Mouse (Mus musculus) spleen, adult 12 weeks (tissue): ENCODE results near the gene Snx3.

Source experiments
- DNase-seq: peaks from one replicate; pipeline ENCODE4 v3.0.0; 2022; ENCODE audit warnings: low spot score

Snx3 gene

DNA sequence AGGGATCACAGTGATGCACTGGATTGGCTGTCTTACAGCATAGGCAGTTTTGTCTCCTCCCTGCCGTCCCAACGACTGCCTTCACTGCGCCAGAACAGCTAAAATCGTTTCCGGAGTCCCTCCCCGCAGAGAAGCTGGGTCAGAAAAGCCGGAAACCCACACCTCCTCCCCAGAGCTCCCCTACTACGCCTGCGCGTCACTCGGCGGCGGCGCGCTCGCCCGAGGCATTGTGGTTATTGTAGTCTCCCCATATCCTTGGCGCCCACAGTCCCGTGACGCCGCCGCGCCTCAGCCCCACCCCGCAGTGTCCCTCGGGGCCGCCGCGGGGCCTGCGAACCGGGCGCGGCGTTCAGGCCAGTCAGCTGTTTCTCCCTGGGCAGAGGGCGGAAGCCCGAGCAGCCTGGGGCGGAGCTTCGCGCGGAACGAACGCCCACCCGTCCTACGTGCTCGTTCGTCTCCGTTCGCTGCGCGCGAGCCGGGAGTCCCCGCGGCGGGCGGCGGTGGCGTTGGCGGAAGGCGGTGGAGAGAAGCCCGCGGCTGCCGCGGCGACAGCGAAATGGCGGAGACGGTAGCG lies at the start of gene Snx3:
Gene Snx3, plus strand, starts transcription at position 256 of the 574 bp plus-strand sequence.
- DNase-seq: peak; percentile 97

DNA sequence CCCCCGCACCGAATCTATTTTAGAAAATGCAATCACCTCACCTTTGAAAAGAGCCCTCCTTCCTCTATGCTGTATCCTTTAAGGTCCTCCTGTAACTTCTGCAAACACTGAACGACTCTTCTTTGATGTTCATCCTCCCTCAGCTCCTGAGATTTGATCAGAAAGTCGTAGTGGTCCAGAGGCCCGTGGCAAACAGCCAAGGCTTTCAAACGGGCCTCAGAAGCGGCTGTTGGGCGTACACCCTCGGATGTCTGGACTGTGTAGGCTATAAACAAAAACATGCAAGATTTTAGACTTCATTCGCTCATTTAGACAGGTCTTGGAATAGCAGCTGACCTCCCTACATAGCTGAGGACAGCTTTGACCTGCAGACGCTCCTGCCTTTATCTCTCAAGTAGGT lies 47.6 kb upstream of the Snx3 start:
- DNase-seq: no peak

DNA sequence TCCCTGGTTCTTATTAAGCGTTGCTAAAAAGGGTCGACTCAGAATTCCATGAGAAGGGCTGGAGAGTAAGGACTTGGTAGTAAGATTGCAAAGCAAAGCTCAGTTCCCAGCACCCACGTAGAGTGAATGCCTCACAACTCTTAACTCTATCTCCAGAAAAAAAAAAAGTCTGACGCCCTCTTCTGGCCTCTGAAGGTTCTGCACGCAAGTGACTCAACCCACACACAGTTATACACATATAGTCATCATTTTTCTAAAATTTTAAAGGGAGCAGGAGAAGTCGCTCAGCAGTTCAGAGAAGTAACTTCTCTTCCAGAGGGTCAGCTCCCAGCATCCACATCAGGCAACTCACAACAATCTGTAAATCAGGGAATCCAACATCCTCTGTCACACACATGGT lies 47.1 kb upstream of the Snx3 start:
- DNase-seq: no peak

DNA sequence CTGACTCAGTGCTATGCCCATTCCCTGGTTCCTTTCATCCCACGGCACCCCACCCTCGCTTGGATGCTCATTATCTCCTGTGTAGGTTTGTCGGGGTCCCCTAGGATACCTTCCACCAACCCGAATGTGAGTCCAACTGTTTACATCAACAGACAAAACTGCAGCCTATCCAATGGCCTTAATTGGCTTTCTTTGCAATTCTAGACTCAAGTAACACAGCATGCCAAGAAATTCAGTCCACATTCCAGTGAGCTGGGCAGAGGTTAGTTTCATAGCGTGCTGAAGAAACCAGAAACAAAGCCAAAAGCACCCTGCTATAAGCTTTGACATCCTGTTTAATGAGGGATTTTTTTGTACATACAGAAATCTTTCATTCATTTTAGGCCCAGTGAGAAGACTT lies 45.8 kb upstream of the Snx3 start:
- DNase-seq: no peak

DNA sequence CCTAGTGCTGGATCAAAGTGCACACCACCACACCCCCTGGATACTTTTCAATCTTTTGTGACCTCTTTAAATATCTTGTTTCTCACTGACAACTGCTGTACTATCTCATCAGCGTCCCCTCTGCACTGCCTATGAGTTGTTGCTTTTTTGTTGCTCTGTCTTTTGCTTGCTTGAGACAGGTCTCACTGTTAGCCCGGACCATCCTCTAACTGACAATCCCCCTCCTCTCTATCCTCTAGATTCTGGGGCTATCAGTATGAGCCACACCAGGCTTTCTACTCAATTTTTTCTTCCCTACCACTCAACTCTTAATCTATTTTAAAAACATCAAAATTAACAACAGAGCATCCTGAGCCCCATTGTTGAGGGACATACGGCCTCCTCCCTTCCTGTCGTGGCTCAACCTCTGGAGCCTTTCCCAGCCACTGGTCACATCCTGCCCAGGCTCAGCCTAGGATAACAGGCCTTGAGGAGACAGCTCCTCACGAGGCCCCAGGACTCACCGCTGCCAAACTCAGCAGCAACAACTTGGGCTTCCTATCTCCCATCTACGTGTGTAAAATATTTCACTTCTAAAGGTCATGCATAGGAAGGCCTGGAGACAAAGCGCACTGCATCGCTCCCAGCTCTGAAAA lies 44.2 kb upstream of the Snx3 start:
- no peak for DNase-seq

DNA sequence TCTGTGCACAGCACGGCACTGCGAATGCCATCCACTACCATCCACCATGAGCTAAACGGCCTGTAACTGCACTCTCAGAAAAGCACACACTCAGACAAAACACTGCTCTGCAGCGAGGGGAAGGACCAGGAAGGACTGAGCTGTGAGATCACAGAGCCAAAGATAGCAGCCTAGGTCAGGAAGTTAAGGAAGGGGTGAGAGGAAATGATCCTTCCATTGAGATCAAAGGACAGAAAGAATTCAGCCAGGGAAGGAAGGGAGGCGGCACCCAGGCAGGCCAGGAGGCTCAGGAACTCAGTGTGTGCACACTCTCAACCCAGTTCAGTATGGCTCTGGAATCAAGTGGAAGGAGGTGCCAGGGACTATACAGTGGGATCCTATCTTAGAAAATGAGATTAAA lies 37.6 kb upstream of the Snx3 start:
- no peak for DNase-seq

DNA sequence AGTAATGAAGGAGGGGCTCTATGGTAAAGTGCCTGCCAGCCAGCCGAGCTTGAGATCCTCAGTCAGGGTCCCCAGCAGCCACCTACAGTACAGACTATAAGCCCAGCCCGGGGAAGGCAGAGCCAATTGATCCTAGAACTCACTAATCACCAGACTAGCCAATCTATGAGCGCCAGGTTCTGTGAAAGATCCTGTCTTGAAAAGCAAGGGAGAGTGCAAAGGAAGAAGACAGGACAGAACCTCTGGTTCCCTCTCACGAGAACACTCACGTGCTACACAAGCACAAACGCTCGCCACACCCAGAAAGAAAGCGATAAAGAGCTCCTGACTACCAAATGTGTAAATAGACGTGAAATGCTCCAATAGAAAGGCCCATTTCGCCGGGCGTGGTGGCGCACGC lies 37.0 kb upstream of the Snx3 start:
- no peak for DNase-seq

DNA sequence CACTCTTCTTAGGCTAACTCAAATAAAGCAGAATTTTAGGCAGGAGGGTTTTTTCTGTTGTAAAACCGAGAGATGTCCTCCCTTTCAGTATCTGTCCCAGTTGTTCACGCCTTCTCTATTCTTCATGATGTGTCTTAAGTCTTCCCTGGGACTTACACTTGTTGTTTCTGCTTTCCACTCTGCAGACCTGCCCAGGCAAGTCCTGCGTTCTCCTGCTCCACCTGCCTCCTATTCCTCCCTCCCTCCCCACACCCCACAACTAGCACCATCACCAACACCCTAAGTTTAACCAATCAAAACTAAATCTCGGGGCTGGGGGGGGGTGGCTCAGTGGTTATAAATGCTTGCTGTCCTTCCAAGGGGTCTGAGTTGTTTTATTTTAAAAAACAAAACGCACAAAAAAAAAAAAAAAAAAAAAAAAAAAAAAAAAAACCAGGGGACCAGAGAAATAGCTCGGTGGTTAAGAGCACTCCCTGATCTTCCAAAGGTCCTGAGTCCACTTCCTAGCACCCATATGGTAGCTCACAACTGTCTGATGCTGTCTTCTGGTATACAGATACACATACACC lies 26.8 kb upstream of the Snx3 start:
- no peak for DNase-seq

DNA sequence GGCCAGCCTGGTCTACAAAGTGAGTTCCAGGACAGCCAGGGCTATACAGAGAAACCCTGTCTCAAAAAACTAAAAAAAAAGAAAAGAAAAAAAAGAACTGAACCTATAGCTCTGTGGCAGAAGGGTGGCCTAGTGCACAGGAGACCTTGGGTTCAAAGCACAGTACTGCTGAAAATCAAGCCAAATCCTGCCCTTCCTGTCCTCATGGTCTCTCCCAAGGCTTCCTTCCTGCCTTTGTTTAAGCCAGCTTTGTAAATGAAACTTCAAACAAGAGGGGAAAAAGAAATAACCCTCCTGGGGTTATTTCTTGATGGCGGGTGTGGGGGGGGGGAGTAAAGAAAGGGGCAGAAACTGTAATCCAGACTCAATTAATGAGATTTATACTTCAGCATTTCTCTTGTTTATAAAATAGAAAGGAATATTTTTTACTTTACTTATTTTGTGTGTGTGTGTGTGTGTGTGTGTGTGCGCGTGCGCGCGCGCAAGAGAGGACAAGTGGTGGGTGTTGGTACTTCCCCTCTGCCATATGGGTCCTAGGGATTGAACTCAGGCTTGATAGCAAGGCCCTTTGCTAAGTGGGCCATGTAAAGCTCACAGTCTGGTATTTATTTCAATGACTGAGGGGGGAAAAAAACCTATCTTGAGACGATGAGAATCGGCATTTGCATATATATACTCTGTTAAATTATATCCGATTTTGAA lies 24.9 kb upstream of the Snx3 start:
- DNase-seq: no peak

DNA sequence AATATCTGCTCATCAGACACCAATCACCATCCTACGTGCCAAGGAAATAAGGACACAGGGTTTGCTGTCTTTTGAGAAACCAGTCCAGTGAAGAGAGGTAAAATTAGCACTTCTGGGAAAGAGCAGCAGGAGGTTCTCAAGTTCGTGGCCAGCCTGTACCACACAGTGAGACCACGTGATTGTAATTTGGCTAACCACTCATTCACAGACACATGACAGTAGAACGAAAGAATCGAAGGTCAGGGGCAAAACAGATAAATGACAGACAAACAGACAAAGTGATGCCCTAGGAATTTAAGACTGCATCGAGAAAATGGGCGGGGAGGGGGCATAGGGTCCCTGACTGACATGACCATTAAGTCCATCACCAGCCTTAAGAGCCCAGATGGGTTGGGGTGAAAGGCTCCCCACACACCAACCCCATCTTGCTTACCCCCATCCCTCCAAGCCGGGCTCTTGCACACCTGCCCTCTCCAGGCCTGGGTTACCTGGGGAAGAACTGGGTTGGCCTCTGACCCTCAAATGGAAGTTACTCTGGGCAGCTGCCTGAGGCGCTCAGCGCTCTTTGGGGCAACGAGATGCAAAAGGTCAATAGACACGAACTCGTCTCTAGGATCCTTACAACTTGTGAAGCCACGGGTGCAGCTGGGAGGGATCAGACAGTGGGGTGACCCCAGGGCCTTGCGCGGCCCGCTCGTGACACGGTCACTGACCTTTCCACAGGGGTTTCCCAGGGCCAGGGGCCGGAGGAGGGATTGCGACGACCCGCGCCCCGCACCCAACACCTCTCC lies 24.1 kb upstream of the Snx3 start:
- DNase-seq: no peak

DNA sequence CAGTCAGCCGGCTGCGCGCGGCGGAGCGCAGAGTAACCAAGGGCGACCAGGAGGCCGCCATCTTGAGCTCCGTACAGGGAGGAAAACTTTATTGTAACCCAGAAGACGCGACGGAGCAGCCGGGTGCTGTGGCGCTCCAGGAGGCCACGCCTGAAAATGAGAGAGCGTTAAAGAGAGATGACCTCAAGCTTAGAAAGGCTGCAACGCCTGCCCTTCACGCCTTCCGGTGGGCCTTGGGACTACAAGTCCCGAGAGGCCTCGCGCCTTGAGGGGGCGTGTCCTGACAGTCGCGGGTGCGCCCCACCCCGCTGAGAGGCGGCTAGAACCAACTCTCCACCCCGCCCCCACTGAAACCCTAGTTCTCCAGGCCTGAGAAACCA lies 23.5 kb upstream of the Snx3 start, which contains the start of gene Afg1l:
Gene Afg1l, minus strand, starts transcription at position 225 of the 380 bp plus-strand sequence.
- peak; percentile 96 for DNase-seq

DNA sequence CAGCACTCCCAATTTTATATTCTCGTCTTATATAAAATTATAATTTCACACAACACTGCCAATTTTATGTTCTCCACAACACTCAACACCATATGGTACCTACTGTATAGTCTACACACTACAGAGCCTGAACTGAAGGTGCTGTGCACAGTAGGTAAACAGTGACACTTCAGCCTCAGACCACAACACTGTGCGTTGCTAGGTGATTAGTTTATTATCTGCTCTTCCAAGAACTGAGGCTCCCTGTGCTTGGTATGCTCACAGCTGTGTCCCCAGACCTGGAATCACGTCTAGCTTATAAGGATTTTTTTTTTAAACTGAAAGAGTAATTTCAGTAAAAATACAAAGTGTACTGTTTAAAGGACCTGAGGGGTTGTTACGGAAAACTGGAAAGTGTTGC lies 21.1 kb upstream of the Snx3 start:
- no peak for DNase-seq

DNA sequence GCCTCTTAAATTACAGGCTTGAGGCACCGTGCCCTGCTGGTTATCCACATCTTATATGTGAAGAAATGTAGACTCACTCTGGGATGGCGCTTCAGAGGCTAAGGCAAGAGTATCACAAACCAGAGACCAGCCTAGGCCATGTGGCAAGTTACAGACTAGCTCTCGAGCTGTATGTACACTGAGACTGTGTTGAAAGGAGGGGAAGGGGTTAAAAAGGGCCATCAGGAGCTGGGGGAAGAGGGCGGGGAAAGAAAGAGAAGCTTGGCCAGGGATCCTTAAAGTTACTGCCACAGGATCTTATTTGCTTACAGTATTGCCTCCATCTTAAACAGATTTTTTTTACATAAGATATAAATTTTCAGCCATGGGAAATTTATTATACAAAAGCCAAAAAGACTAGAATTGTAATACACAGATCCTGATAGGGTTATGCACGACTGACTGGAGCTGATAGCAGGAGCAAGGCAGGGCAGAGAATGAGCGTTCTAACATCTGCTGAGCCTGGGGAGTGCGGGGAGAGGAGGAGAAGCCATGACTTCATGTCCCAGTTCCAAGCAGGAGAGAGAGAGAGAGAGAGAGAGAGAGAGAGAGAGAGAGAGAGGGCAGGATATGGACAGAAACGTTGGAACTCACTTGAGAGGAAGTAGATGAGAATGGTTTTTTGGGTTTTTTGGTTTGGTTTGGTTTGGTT lies 13.1 kb upstream of the Snx3 start:
- DNase-seq: no peak

DNA sequence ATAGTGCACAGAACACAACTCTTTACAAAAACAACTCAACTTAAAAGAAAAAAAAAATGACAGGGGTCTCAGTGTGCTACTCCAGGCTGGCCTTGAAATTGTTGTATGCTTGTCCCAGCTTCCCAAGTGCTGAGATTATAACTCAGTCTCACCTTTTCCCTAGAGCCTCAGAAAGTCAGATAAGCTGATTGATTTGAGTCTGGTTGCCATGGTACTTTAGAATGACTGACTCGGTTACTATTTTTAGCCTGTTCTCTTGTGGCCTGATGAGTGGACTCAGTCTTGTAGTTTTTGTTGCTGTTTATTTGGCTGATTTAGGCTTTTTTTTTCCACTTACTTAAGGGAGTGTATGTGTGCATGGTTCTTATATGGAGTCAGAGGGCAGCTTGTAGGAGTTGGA lies 10.7 kb upstream of the Snx3 start:
- DNase-seq: no peak

DNA sequence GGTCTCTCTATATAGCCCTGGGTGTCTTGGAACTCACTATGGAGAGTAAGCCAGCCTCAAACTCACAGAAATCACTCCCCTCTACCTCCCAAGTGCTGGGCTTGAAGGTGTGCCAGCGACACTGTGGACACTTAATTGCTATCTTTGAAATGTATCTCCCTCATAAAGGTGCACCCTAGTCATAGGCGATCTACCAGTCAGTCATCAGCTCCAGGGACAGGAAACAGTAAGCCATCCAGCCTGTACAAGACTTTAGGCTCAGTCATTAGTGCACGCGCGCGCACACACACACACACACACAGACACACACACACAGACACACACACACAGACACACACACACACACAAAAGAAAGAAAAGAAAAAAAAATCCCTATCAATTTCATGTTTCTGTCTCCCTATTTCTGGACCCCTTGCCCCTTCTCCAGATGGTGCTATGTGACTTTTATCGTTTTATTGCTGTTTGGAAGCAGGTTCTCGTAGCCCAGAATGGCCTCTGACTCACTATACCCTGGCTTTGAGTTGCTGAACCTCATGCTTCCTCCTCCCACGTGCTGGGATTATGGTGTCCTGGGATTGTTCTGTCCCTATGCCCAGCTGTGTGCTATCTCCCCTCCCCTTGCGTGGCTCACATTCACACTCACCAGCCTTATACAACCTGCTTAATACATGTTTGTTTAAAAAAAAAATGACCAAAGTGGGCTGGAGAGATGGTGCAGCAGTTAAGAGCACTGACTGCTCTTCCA lies 9.6 kb upstream of the Snx3 start:
- DNase-seq: no peak

DNA sequence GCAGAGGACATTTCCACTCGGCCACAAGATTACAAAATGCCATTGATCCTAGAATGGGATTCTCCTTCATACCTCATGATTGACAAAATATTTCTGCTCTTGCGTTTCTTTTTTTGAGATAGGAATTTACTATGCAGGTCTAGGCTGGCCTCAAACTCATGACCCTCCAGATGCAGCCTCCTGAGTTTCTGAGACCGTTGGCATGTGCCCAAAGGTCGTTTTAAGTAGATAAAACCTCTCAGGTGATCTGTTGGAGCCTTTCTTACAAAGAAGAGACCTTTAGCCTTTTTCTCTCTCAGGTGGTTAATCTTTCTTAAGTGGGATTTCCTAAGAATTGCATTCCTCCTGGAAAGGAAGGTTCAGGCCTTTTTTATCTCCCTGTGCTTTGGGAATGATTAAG lies 8.8 kb upstream of the Snx3 start:
- DNase-seq: no peak

DNA sequence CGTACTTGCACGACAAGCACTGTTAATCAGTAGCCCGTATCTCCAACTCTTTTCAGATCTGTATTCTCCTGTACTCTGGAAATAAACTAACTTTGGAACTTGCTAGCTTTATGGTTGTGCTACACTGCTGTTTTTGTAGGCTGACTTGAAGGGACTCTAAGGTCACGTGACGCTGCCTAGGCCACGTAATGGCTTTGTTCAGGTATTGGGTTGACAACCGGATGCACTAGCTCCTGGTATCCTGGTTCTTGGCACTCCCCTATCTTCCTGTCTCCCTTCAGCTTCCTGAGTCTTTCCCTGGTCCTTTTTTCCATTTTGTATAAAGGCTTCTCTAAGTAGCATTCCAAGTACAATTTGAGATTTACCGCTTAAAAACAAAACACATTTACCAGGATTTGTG lies 1.2 kb upstream of the Snx3 start:
- no peak for DNase-seq

DNA sequence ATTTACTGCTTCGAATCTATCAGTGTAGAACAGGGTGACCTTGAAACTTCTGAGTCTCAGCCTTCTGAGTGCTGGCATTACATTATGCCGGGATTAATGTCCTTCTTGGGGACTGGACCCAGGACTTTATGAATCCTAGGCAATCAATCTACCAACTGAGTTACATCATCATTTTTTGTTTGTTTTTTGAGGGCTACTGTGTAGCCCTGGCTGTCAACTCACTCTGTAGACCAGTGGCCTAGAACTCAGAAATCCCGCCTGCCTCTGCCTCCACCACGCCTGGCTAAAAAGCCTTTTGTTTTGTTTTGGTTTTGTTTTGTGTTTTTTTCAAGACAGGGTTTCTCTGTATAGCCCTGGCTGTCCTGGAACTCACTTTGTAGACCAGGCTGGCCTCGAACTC lies 669 bp upstream of the Snx3 start:
- no peak for DNase-seq

DNA sequence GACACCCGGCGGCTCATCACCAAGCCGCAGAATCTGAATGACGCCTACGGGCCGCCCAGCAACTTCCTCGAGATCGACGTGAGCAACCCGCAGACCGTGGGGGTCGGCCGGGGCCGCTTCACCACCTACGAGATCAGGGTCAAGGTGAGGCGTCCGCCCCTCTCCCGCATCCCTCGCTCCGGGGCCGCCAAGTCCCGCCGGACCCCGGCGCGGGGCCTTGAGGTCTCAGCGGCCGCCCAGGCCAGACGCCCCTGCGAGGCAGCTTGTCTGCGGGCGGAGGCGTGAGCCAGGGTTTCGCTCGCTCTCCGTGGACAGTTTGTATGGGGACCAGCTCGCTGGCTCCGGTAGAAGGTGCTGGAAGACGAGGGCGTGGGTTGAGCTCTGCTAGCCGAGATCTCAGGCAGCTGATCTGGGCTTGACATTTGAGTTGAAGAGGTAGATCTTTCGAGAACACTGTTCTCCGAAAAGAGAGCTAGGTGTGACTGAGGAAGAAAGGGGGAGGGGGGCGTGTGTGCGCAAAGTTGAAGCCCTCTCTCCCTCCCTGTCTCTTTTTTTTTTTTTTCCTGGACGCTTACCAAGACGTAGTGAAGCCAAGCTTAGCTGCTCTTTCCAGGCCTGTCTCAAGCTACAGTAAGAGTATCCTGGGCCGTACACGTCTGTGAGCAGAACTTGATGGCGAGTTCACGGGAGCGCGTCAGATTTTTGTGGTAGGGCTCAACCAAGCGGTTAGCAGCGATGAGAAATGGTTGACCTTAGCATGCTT lies 700 bp downstream of the Snx3 start:
- peak; percentile 64 for DNase-seq

DNA sequence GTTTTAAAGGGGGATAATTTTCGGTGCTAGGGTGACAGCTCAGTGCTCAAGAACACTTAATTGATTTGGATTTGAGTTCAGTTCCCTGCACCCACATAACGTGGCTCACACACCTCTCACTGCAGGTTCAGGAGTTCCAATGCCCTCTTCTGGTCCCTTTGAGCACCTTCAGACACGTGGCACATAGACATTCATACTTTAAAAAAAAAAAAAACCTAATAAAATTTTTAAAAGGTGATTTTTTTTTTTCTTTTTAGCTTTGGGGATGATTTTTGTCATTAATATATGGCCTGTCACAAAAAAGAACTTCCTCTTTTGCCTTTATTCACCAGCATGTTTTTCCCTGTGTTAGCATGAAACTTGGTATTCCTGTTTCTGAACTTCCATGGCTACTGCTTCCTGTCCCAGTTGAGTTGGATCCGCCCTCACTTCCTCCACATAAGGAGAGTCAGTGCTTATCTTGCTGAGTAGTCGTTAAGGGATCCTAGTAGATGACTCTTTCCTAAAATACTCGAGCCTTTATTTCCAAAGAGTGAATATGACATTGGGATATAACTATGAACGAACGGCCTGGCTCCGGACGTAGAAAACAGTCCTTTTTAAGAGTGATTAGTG lies 2.4 kb downstream of the Snx3 start:
- DNase-seq: no peak
